Mouse (Mus musculus) adrenal gland, adult 18-20 months (tissue): Measurements from ENCODE around the gene H2al1h. TPM values are rescaled to one million over a fixed set of nuclear protein-coding genes. Genes with fewer than 3 reads are reported as not detected.

Experiments used
- total RNA-seq, 2 experiments: library from RNA; stranded (reverse); gene quantifications; 1 replicate in 1 of 2; 2 replicates in 1 of 2; pipeline ENCODE4 v1.2.3; 2021

Gene H2al1h
- total RNA-seq, 2 experiments from 2014 or later = not detected

Other genes starting within 250 kb of the H2al1h start
- not detected for gene H2al1a, start 22.2 kb upstream of the H2al1h start, total RNA-seq
- gene H2al1b, start 19.1 kb upstream of the H2al1h start, total RNA-seq = not detected
- not detected for gene H2al1c, start 15.8 kb upstream of the H2al1h start, total RNA-seq
- not detected for gene H2al1d, start 12.7 kb upstream of the H2al1h start, total RNA-seq
- not detected for gene H2al1e, start 9.6 kb upstream of the H2al1h start, total RNA-seq
- gene H2al1f, start 6.3 kb upstream of the H2al1h start, total RNA-seq = not detected
- gene H2al1g, start 3.2 kb upstream of the H2al1h start, total RNA-seq = not detected
- gene H2al1i, start 3.2 kb downstream of the H2al1h start, total RNA-seq = not detected
- gene H2al1j, start 6.3 kb downstream of the H2al1h start, total RNA-seq = not detected